Mouse (Mus musculus) stomach, postnatal 0 days (tissue): ENCODE results near the gene Eif3c.

Source experiments
- CTCF ChIP-seq: IDR thresholded peaks from 2 replicates; pipeline ENCODE4 v1.5.1; 2016; ENCODE audit warnings: antibody characterized with exemption, low read depth, mild to moderate bottlenecking, moderate library complexity
- EP300 ChIP-seq: optimal IDR thresholded peaks from 2 replicates; pipeline ENCODE3; 2016; ENCODE audit warnings: antibody characterized with exemption

GRCm38 (mm10) chr7:126587779-126588178, 21.6 kb upstream of the Eif3c start:
- TF ChIP-seq EP300, result no peak
- TF ChIP-seq CTCF, result peak; percentile 82
